Mouse (Mus musculus): ENCODE results near the gene Polr3g.
"Not testable (repeated sequence)": the region's sequence is repeated elsewhere in the genome, so short reads cannot be mapped to it uniquely, and the experiment has no call there.

Gene Polr3g

GRCm38 (mm10) chr13:81632720-81633415 is 77.9 kb downstream of the Polr3g start, which contains the start of gene Adgrv1:
Gene Adgrv1 (minus strand): TSS chr13:81633154.
- DNase-seq (ENCODE audit: extremely low read depth, low read depth, low spot score) = no peak

DNA sequence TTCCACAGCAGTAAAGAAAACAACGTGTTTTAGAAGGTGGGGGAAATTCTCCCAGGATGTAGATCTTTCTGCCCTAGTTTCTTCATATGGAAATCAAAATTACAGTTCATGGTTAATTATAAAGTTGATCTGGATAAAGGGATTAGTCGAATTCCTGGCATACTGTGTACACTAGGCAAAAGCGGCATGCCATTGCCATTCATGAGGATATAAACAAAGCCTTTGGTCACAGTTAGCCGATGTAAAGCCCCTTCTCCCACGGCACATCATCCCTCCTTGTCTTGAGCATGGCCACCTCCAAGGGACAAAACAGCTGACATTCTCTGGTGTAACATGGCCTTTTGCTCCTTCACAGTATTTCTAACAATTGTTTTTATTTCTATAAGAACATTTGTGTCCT is 80.2 kb downstream of the Polr3g start:
- DNase-seq (ENCODE audit: extremely low read depth, low read depth, low spot score) = no peak

- DNase-seq (ENCODE audit: extremely low read depth, low read depth, low spot score) = no peak
Measured at GRCm38 (mm10) chr13:81629395-81629794, 81.4 kb downstream of the Polr3g start.

DNA sequence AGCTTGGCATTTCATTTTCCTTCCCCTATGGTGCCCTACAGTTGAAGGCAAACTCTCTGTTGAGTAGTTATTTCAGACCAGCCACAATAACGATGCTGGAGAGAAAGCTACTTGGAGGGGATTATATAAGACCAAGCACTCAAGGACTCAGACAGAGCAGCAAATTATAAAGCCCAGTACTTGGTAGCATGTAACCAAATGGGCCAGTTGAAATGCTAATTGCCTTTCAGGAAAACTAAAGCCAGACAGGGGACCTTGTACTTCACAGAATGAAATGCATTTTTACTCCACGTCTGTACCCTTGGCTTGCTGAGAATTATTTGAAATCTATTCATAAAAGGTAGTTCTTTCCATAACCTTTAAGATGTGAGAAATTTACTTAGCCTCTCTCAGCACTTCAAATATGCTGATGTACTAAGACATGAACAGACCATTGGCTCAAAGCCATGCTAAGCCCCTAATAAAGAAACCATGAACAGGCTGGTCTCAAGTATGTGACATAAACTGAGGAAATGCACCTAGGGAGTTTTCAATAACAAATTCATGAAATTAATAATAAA is 82.1 kb downstream of the Polr3g start:
- no peak for DNase-seq (ENCODE audit: extremely low read depth, low read depth, low spot score)

DNA sequence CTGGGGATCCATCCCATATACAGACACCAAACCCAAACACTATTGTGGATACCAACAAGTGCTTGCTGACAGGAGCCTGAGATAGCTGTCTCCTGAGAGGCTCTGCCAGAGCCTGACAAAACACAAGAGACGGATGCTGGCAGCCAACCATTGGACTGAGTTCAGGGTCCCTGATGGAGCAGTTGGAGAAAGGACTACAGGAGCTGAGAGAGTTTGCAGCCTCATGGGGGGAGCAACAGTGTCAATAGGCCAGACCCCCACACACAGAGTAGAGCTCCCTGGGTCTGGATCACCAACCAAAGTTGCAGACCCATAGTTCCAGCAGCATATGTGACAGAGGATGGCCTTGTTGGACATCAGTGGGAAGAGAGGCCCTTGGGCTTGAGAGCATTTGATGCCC is 83.0 kb downstream of the Polr3g start:
- DNase-seq (ENCODE audit: extremely low read depth, low read depth, low spot score) = not testable (repeated sequence)

Measured in fat pad, adult 2 months (tissue).